In genomic region chr6:38240618-38241017, GRCm38 (mm10) we compare ENCODE assay signal across 18 mouse cellular contexts. TPM values are rescaled to one million over a fixed set of nuclear protein-coding genes. Genes with fewer than 3 reads are reported as not detected.
DNase-seq lines count a peak whose midpoint lies in the region; ATAC-seq and TF ChIP-seq lines count a peak whose summit lies in the region.
"Had no signal": no experiment of that assay in that cellular context is flagged by ENCODE, and none has a peak within 500 bp of the region (broad histone marks: within the 10 kb centered on the region; RNA-seq: fewer than 3 reads in every experiment).

No protein-coding gene starts in this region.

- no peaks in the 10 kb centered on the region for H3K9me3 ChIP-seq in forebrain, postnatal 0 days (ENCODE audit: low read length)
- H3K9me3 ChIP-seq: heart, embryonic 10.5 days; stomach, embryonic 15.5 days had no signal

- 0 out of 2 replicates have a peak, but pooled peaks have one; percentile 16 for TF ChIP-seq CTCF in layer of hippocampus, adult 2 months (conservative IDR thresholded peaks at IDR 0.05)
- no peak for TF ChIP-seq CTCF in brain, embryonic 14.5 days (IDR thresholded peaks at IDR 0.05; ENCODE audit: borderline replicate concordance, extremely low read depth, insufficient read depth, insufficient read length)
- TF ChIP-seq CTCF in forebrain, postnatal 0 days (IDR thresholded peaks at IDR 0.05; ENCODE audit: low read depth): no peak

- intact Hi-C loops in left cerebral cortex, postnatal 14 days (cut with DNase I): no loop called here

- no peaks in the 10 kb centered on the region for H3K36me3 ChIP-seq in forebrain, postnatal 0 days (ENCODE audit: insufficient read depth)
- H3K36me3 ChIP-seq: heart, embryonic 10.5 days; stomach, embryonic 15.5 days had no signal

- peak; percentile 81 for ATAC-seq in forebrain, postnatal 0 days
- ATAC-seq: intestine, postnatal 0 days; liver, postnatal 0 days had no signal

- DNase-seq in layer of hippocampus, adult 2 months (ENCODE audit: low spot score in 2 of 2): peak; percentile 42 to 76
- no peak for DNase-seq in layer of hippocampus, postnatal 25 days (ENCODE audit: extremely low spot score in 1 of 2, low spot score in 1 of 2)
- DNase-seq in brain, embryonic 14.5 days (ENCODE audit: low read depth): peak; percentile 70
- peak; percentile 34 for DNase-seq in forebrain, postnatal 0 days
- peak; percentile 35 to 67 for DNase-seq in left cerebral cortex, postnatal 14 days (ENCODE audit: low spot score in 2 of 2)
- DNase-seq in adrenal gland, adult 8-10 months: no peak
- DNase-seq in ovary, postnatal 36 days (ENCODE audit: low spot score): no peak
- DNase-seq: cerebellum, adult 9-11 months; gastrocnemius, postnatal 14 days; kidney, postnatal 25 days; liver, postnatal 0 days; thymus, postnatal 25 days had no signal

- H3K4me1 ChIP-seq in forebrain, postnatal 0 days (ENCODE audit: insufficient read depth): 0 out of 2 replicates have a peak, but pooled peaks cover 9% of the 10 kb centered on the region

- no peaks in the 10 kb centered on the region for H3K27me3 ChIP-seq in forebrain, postnatal 0 days (ENCODE audit: insufficient read depth, low read length)
- H3K27me3 ChIP-seq: stomach, embryonic 15.5 days had no signal

- H3K4me2 ChIP-seq in forebrain, postnatal 0 days (ENCODE audit: low read depth): no peak overlapping the region
- H3K4me2 ChIP-seq: stomach, embryonic 15.5 days had no signal

- WGBS in forebrain, postnatal 0 days: 51% methylated on average over 5 of the region's 5 CpGs

- peak overlapping the region; percentile 66 for H3K27ac ChIP-seq in layer of hippocampus, adult 2 months
- no peak overlapping the region for H3K27ac ChIP-seq in forebrain, postnatal 0 days (ENCODE audit: low read depth, low read length)
- H3K27ac ChIP-seq: heart, embryonic 10.5 days; macrophage; stomach, embryonic 15.5 days had no signal

- H3K4me3 ChIP-seq in layer of hippocampus, adult 2 months: no peak overlapping the region
- no peak overlapping the region for H3K4me3 ChIP-seq in forebrain, postnatal 0 days (ENCODE audit: low read depth, low read length)
- H3K4me3 ChIP-seq: erythroblast, embryonic 14.5 days; heart, embryonic 10.5 days; myocyte; stomach, embryonic 15.5 days had no signal

- no peak overlapping the region for H3K9ac ChIP-seq in forebrain, postnatal 0 days
- H3K9ac ChIP-seq: liver, postnatal 0 days; stomach, embryonic 15.5 days had no signal

- no peak for TF ChIP-seq POLR2A in brain, embryonic 14.5 days (IDR thresholded peaks at IDR 0.05; ENCODE audit: borderline replicate concordance, extremely low read depth, insufficient read depth, insufficient read length, poor library complexity, severe bottlenecking)

RNA-seq across cellular contexts. Expression of gene D630045J12Rik, which starts 13.2 kb away (rescaled TPM):
- total RNA-seq in layer of hippocampus, adult 2 months (2021): 10 to 100 TPM; 37.1 to 37.4 TPM
- total RNA-seq in layer of hippocampus, postnatal 25 days (2021): 10 to 100 TPM; 33.2 to 43.0 TPM
- 34.9 and 50.5 TPM in 2 replicates for polyA plus RNA-seq in brain, embryonic 14.5 days (2012; rRNA removed)
- 33.7 and 38.7 TPM in 2 replicates for total RNA-seq in forebrain, postnatal 0 days (2014; rRNA removed)
- 7.7 and 11.4 TPM in 2 replicates for polyA plus RNA-seq in forebrain, postnatal 0 days (2015; fragmentation: Nextera tagmentation; extraction: Ambion mirVana)
- 10 to 100 TPM; 35.3 to 39.1 TPM for total RNA-seq in left cerebral cortex, postnatal 14 days (2021)
- total RNA-seq in adrenal gland, adult 8-10 months (2022): 1 to 10 TPM; 3.5 to 7.2 (median 5.5) TPM

RNA-seq across cellular contexts. Expression of gene Zc3hav1l, which starts 58.4 kb away (rescaled TPM):
- total RNA-seq in layer of hippocampus, adult 2 months (2021): 1 to 10 TPM; 4.5 TPM
- 1 to 10 TPM; 3.5 to 4.3 TPM for total RNA-seq in layer of hippocampus, postnatal 25 days (2021)
- polyA plus RNA-seq in brain, embryonic 14.5 days (2012; rRNA removed): 29.6 and 33.9 TPM in 2 replicates
- total RNA-seq in forebrain, postnatal 0 days (2014; rRNA removed): 5.3 and 8.4 TPM in 2 replicates
- 2.4 and 2.9 TPM in 2 replicates for polyA plus RNA-seq in forebrain, postnatal 0 days (2015; fragmentation: Nextera tagmentation; extraction: Ambion mirVana)
- 1 to 10 TPM; 2.4 to 2.6 TPM for total RNA-seq in left cerebral cortex, postnatal 14 days (2021)
- 1 to 10 TPM; 3.5 to 4.7 (median 3.8) TPM for total RNA-seq in adrenal gland, adult 8-10 months (2022)

Comparison
In these comparisons a context has a peak if more than half of its experiments do, and no peak if none do; other contexts are left out.
1. DNase-seq: peak in layer of hippocampus, adult 2 months (2 of 2), brain, embryonic 14.5 days (single experiment), forebrain, postnatal 0 days (single experiment) and left cerebral cortex, postnatal 14 days (2 of 2); none in layer of hippocampus, postnatal 25 days (0 of 2), adrenal gland, adult 8-10 months (single experiment) and ovary, postnatal 36 days (single experiment).